Mouse (Mus musculus): ENCODE results near the gene Peli1. TPM values are rescaled to one million over a fixed set of nuclear protein-coding genes. Genes with fewer than 3 reads are reported as not detected.

Peli1 gene
- total and polyA plus RNA-seq, 2 experiments from 2014 or later = 38.1 to 46.5 TPM

- Histone ChIP-seq H3K9me3 (ENCODE audit: low read length) (no peaks in the 10 kb centered on the region), H3K27ac (no peak overlapping the region), H3K36me3 (ENCODE audit: insufficient read depth, low read length) (no peaks in the 10 kb centered on the region), H3K4me3 (ENCODE audit: low read length) (no peak overlapping the region), H3K27me3 (ENCODE audit: insufficient read depth, low read length) (no peaks in the 10 kb centered on the region), H3K4me1 (ENCODE audit: insufficient read depth, low read length) (no peaks in the 10 kb centered on the region), H3K4me2 (ENCODE audit: low read depth, low read length) (no peak overlapping the region), H3K9ac (replicated peaks; ENCODE audit: low read length) (no peak overlapping the region)
- no peak for TF ChIP-seq CTCF (IDR thresholded peaks at IDR 0.05; ENCODE audit: low read depth)
- 93% methylated on average over 3 of the region's 3 CpGs for WGBS
- DNase-seq (ENCODE audit: low spot score) (no peak), ATAC-seq (no peak)
Observed at GRCm38 (mm10) chr11:21194851-21195250, 103.8 kb downstream of the Peli1 start.

Other genes with a start within 250 kb of the Peli1 start
- gene Vps54, start 148.0 kb downstream of the Peli1 start, total RNA-seq (2014; rRNA removed) = 16.9 and 23.8 TPM in 2 replicates
- gene Vps54, start 148.0 kb downstream of the Peli1 start, polyA plus RNA-seq (2015; fragmentation: Nextera tagmentation; extraction: Ambion mirVana) = 5.7 and 6.6 TPM in 2 replicates